31 mouse cellular contexts compared by ENCODE assay signal in the genomic region with DNA sequence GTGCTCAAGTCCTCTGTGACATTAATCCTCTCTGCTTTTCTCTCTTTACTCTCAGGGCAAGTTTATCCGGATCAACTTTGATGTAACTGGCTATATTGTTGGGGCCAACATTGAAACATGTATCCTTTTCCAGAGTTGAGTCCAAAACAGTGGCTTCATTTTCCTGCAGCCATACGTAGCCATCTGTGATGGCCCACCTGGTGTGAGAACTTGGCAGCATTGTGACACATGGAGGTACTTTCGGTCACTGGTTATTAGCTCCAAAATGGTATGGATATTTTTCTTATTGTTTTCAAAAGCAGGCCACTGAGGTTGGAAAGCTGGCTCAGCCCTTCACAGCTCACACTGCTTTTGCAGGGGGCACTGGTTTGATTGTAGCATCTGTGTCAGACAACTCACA.
DNase-seq lines count a peak whose midpoint lies in the region; ATAC-seq and TF ChIP-seq lines count a peak whose summit lies in the region.
"Had no signal": no experiment of that assay in that cellular context is flagged by ENCODE, and none has a peak within 500 bp of the region (broad histone marks: within the 10 kb centered on the region; RNA-seq: fewer than 3 reads in every experiment).

No protein-coding gene starts in this region.

- H3K4me1 ChIP-seq in hindbrain, postnatal 0 days (ENCODE audit: insufficient read depth, low read length) = no peaks in the 10 kb centered on the region
- H3K4me1 ChIP-seq in hindbrain, embryonic 11.5 days (replicated peaks; ENCODE audit: control insufficient read depth, insufficient read depth, low read length) = no peaks in the 10 kb centered on the region
- no peaks in the 10 kb centered on the region for H3K4me1 ChIP-seq in intestine, postnatal 0 days (replicated peaks; ENCODE audit: control insufficient read depth, insufficient read depth, low read length)
- H3K4me1 ChIP-seq: megakaryocyte, embryonic 14.5 days had no signal

- no peaks in the 10 kb centered on the region for H3K9me3 ChIP-seq in hindbrain, postnatal 0 days (ENCODE audit: low read length)
- no peaks in the 10 kb centered on the region for H3K9me3 ChIP-seq in hindbrain, embryonic 11.5 days (ENCODE audit: control insufficient read depth, low read length)
- H3K9me3 ChIP-seq in intestine, postnatal 0 days (ENCODE audit: control insufficient read depth) = no peaks in the 10 kb centered on the region
- H3K9me3 ChIP-seq: embryonic facial prominence, embryonic 13.5 days; forebrain, embryonic 13.5 days; G1E; heart, embryonic 13.5 days; hindbrain, embryonic 10.5 days; kidney, embryonic 15.5 days; liver, embryonic 12.5 days; megakaryocyte, embryonic 14.5 days; midbrain, embryonic 13.5 days; neural tube, embryonic 15.5 days had no signal

- H3K9ac ChIP-seq in hindbrain, postnatal 0 days (replicated peaks; ENCODE audit: low read length) = no peak overlapping the region
- no peak overlapping the region for H3K9ac ChIP-seq in hindbrain, embryonic 11.5 days (ENCODE audit: low read depth, low read length)
- no peak overlapping the region for H3K9ac ChIP-seq in intestine, postnatal 0 days (ENCODE audit: low read depth, low read length)
- H3K9ac ChIP-seq: embryonic facial prominence, embryonic 13.5 days; forebrain, embryonic 13.5 days; heart, embryonic 13.5 days; kidney, embryonic 15.5 days; liver, embryonic 12.5 days; liver, postnatal 0 days; midbrain, embryonic 13.5 days; neural tube, embryonic 15.5 days had no signal

- ATAC-seq in hindbrain, postnatal 0 days = no peak
- no peak for ATAC-seq in hindbrain, embryonic 11.5 days (ENCODE audit: low FRiP score)
- no peak for ATAC-seq in erythroid progenitor cell, adult 5-6 weeks (replicated peaks; ENCODE audit: low FRiP score, poor library complexity, severe bottlenecking)
- ATAC-seq in intestine, postnatal 0 days = no peak
- ATAC-seq in megakaryocyte-erythroid progenitor cell, adult 5-6 weeks (replicated peaks; ENCODE audit: low FRiP score, low TSS enrichment, poor library complexity, severe bottlenecking) = no peak
- ATAC-seq: forebrain, embryonic 13.5 days; liver, embryonic 12.5 days; liver, postnatal 0 days; midbrain, embryonic 13.5 days; Patski had no signal

- no peak overlapping the region for H3K4me2 ChIP-seq in hindbrain, postnatal 0 days (ENCODE audit: low read depth, low read length)
- no peak overlapping the region for H3K4me2 ChIP-seq in hindbrain, embryonic 11.5 days (replicated peaks; ENCODE audit: low read depth, low read length)
- no peak overlapping the region for H3K4me2 ChIP-seq in intestine, postnatal 0 days (replicated peaks; ENCODE audit: low read depth)
- H3K4me2 ChIP-seq: embryonic facial prominence, embryonic 13.5 days; forebrain, embryonic 13.5 days; heart, embryonic 13.5 days; kidney, embryonic 15.5 days; liver, embryonic 12.5 days; midbrain, embryonic 13.5 days; neural tube, embryonic 15.5 days had no signal

- peaks cover 28% of the 10 kb centered on the region for H3K36me3 ChIP-seq in hindbrain, postnatal 0 days (ENCODE audit: insufficient read depth, low read length)
- H3K36me3 ChIP-seq in hindbrain, embryonic 11.5 days (ENCODE audit: control insufficient read depth, insufficient read depth, low read length) = peaks cover 15% of the 10 kb centered on the region
- H3K36me3 ChIP-seq in intestine, postnatal 0 days (ENCODE audit: control insufficient read depth, insufficient read depth) = peaks cover 21% of the 10 kb centered on the region; the same call in 1 of the 2 replicates
- H3K36me3 ChIP-seq: G1E had no signal

- H3K27ac ChIP-seq in hindbrain, postnatal 0 days = no peak overlapping the region
- H3K27ac ChIP-seq in hindbrain, embryonic 11.5 days (ENCODE audit: low read depth, low read length) = no peak overlapping the region
- no peak overlapping the region for H3K27ac ChIP-seq in intestine, postnatal 0 days (ENCODE audit: low read depth, low read length)
- H3K27ac ChIP-seq: embryonic facial prominence, embryonic 13.5 days; forebrain, embryonic 13.5 days; heart, embryonic 13.5 days; hindbrain, embryonic 10.5 days; kidney, embryonic 15.5 days; layer of hippocampus, adult 2 months; liver, embryonic 12.5 days; midbrain, embryonic 13.5 days; neural tube, embryonic 15.5 days had no signal

- DNase-seq in hindbrain, postnatal 0 days (ENCODE audit: low spot score) = peak; percentile 49
- no peak for DNase-seq in hindbrain, embryonic 11.5 days (ENCODE audit: low spot score)
- DNase-seq in cerebellum, adult 11-12 months = peak; percentile 88
- DNase-seq in cerebellum, adult 9-11 months = peak; percentile 89
- DNase-seq: adrenal gland, postnatal 10 days; gastrocnemius, postnatal 10 days; heart, postnatal 10 days; kidney, adult 11 months; kidney, postnatal 36 days; liver, postnatal 0 days; lung, postnatal 36 days; retina, postnatal 1 day; right cerebral cortex, postnatal 25 days; thymus, adult 18-20 months; thymus, postnatal 25 days had no signal

- no peaks in the 10 kb centered on the region for H3K27me3 ChIP-seq in hindbrain, postnatal 0 days (ENCODE audit: insufficient read depth, low read length)
- no peaks in the 10 kb centered on the region for H3K27me3 ChIP-seq in hindbrain, embryonic 11.5 days (ENCODE audit: control insufficient read depth, insufficient read depth, low read length)
- no peaks in the 10 kb centered on the region for H3K27me3 ChIP-seq in intestine, postnatal 0 days (replicated peaks; ENCODE audit: control insufficient read depth, insufficient read depth, low read length)
- H3K27me3 ChIP-seq: embryonic facial prominence, embryonic 13.5 days; forebrain, embryonic 13.5 days; heart, embryonic 13.5 days; kidney, embryonic 15.5 days; liver, embryonic 12.5 days; midbrain, embryonic 13.5 days; neural tube, embryonic 15.5 days; Patski had no signal

- TF ChIP-seq CTCF in hindbrain, postnatal 0 days (IDR thresholded peaks at IDR 0.05; ENCODE audit: low read depth) = no peak
- no peak for TF ChIP-seq CTCF in intestine, postnatal 0 days (IDR thresholded peaks at IDR 0.05; ENCODE audit: low read depth)

- WGBS in hindbrain, postnatal 0 days = 63% methylated on average over 3 of the region's 3 CpGs
- 89% methylated on average over 3 of the region's 3 CpGs for WGBS in hindbrain, embryonic 11.5 days
- 89% methylated on average over 3 of the region's 3 CpGs for WGBS in intestine, postnatal 0 days

- H3K4me3 ChIP-seq in hindbrain, postnatal 0 days (ENCODE audit: low read length) = no peak overlapping the region
- H3K4me3 ChIP-seq in hindbrain, embryonic 11.5 days (ENCODE audit: low read depth, low read length) = no peak overlapping the region
- no peak overlapping the region for H3K4me3 ChIP-seq in intestine, postnatal 0 days (ENCODE audit: low read depth, low read length)
- H3K4me3 ChIP-seq: embryonic facial prominence, embryonic 13.5 days; erythroblast, embryonic 14.5 days; forebrain, embryonic 13.5 days; heart, embryonic 13.5 days; hindbrain, embryonic 10.5 days; kidney, embryonic 15.5 days; layer of hippocampus, adult 2 months; liver, embryonic 12.5 days; megakaryocyte, embryonic 14.5 days; midbrain, embryonic 13.5 days; neural tube, embryonic 15.5 days had no signal
